Mouse (Mus musculus) B cell, adult 62 days (primary cell): ENCODE measurements around the gene Manf. TPM values are rescaled to one million over a fixed set of nuclear protein-coding genes. Genes with fewer than 3 reads are reported as not detected.

Experiments
- total RNA-seq: library from RNA; stranded (reverse); gene quantifications from 4 replicates; pipeline ENCODE4 v1.2.4, GENCODE M21; 2023

The Manf gene
- total RNA-seq, result 107 to 117 TPM (median 112 TPM) in 4 replicates

GRCm38 (mm10) chr9:106891829-106892551 is at the start of gene Manf:
Gene Manf (minus strand): TSS chr9:106891979.

DNA sequence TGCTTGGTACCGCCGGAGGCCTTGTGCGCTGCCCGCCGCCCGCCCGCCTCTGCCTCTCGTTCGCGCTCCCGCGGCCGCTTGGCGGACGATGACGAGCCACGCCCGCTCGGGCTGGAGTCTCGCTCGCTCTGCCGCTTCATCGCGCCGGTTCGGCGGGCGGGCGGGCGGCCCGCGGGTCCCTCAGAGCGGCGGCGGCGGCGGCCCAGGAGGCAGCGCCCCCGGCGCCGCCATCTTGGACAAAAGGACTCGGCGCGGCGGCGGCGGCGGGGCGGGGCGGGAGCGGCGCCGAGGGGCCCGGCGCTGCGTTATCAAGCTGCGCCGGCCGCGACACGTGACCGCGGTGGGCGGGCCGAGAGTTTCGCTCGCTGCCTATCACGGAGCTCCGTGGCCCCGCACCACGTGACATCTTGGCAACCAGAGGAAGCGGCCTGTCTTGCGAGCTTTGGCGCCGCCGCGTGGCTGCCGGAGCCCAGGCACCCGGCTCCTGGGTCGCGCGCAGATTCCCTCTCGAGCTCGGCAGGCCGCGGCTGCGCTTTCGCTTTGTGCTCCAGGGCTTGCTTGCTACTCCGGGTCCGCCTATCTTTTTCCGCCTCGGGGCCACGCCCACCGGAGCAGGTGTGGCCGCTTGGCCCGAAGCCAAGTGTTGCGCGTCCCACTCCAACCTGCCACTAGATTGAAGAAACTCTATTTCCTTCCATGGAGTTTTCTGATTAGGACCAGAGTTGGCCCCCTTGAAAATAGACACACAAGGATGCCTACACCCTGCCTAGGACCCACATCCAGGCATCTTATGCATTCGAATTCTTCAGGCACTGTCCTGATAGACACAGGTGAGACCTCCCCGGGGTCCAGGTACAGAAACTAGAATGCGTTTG is 4.7 kb downstream of the Manf start, which contains the start of gene Rbm15b:
TSS of gene Rbm15b (minus strand) at position 601 of the 875 bp plus-strand sequence.

GRCm38 (mm10) chr9:106821618-106822380 is 70.0 kb downstream of the Manf start, which contains the start of gene Dcaf1:
Gene Dcaf1 (plus strand): TSS chr9:106821874.

GRCm38 (mm10) chr9:106788812-106789321 is 102.9 kb downstream of the Manf start, which contains the start of gene Rad54l2:
Gene Rad54l2 (minus strand): TSS chr9:106789194.

Other genes with a start within 250 kb of the Manf start
- gene Grm2, start 235.9 kb downstream of the Manf start, total RNA-seq, result not detected in 4 replicates
- gene Tex264, start 206.1 kb downstream of the Manf start, total RNA-seq, result 35.4 to 37.0 TPM (median 36.3 TPM) in 4 replicates
- 32.9 to 38.6 TPM (median 35.5 TPM) in 4 replicates for gene Rad54l2, start 102.8 kb downstream of the Manf start, total RNA-seq
- 36.8 to 47.5 TPM (median 42.7 TPM) in 4 replicates for gene Dcaf1, start 70.1 kb downstream of the Manf start, total RNA-seq
- 19.6 to 37.1 TPM (median 21.7 TPM) in 4 replicates for gene Rbm15b, start 4.6 kb downstream of the Manf start, total RNA-seq